Mouse (Mus musculus) central nervous system, embryonic 11.5 days (tissue): Measurements from ENCODE around the gene Olfr891. TPM values are rescaled to one million over a fixed set of nuclear protein-coding genes. Genes with fewer than 3 reads are reported as not detected.

ENCODE experiments used
- polyA plus RNA-seq: library from polyadenylated mRNA; depleted of rRNA; stranded (reverse); fragments of >200 nt; gene quantifications from 2 replicates; pipeline ENCODE4 v1.2.3, GENCODE M21; 2012; rRNA removed

The Olfr891 gene
- polyA plus RNA-seq: not detected in 2 replicates

GRCm38 (mm10) chr9:38180721-38181120 is at the start of gene Olfr891:
Olfr891 (minus strand) TSS chr9:38180821.

GRCm38 (mm10) chr9:38217755-38218154 is 37.1 kb upstream of the Olfr891 start, which contains the start of gene Olfr894:
Olfr894 (plus strand) TSS chr9:38218055.

DNA sequence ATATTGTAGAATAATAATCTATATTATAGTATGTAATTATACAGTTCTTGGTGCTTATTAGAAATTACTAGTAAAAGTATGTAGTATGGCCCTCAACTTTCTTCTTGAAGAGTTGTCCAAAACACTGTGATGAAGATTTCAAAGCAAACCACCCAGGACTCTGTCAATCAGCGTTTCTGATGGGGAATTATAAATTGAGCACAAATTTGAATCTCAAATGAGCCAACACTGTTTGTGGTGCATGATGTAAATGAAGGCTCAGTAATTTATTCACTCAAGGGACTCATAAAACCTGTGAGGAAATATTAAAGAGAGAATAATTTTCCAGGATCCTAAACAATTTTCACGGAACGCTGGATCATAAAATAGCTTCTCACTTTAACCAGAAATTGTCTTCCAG is 27.4 kb upstream of the Olfr891 start, which contains the start of gene Olfr893:
Gene Olfr893, plus strand, starts transcription at position 301 of the 400 bp plus-strand sequence.

DNA sequence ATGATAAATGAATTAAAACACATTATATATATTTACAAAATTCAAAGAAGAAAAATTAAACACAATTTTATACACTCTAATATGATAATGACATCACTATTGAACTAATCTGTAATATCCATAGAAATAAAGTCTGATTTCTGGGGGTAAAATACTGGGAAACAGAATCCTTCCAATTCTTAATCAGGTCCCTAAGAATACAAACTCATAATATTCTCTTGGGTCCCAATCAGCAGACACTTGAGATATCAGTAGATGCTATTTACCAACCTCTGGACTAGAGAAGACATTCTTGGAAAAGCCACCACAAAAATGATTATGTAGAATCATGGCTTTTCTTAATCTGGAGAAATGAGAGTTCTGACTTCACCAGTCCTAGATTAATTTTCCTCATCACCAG is 38.4 kb downstream of the Olfr891 start, which contains the start of gene Olfr890:
Gene Olfr890, plus strand, starts transcription at position 301 of the 400 bp plus-strand sequence.

Other genes starting within 250 kb of the Olfr891 start
- gene Olfr881, start 189.0 kb downstream of the Olfr891 start, polyA plus RNA-seq: not detected in 2 replicates
- gene Olfr883, start 155.0 kb downstream of the Olfr891 start, polyA plus RNA-seq: not detected in 2 replicates
- not detected in 2 replicates for gene Olfr884, start 134.3 kb downstream of the Olfr891 start, polyA plus RNA-seq
- not detected in 2 replicates for gene Olfr885, start 119.5 kb downstream of the Olfr891 start, polyA plus RNA-seq
- not detected in 2 replicates for gene Olfr887, start 96.7 kb downstream of the Olfr891 start, polyA plus RNA-seq
- not detected in 2 replicates for gene Olfr888, start 72.7 kb downstream of the Olfr891 start, polyA plus RNA-seq
- gene Olfr889, start 65.6 kb downstream of the Olfr891 start, polyA plus RNA-seq: 0.01 TPM in 1 of 2 replicates, not detected in the other
- gene Olfr890, start 38.3 kb downstream of the Olfr891 start, polyA plus RNA-seq: not detected in 2 replicates
- not detected in 2 replicates for gene Olfr893, start 27.5 kb upstream of the Olfr891 start, polyA plus RNA-seq
- gene Olfr894, start 37.2 kb upstream of the Olfr891 start, polyA plus RNA-seq: not detected in 2 replicates
- not detected in 2 replicates for gene Olfr143, start 72.0 kb upstream of the Olfr891 start, polyA plus RNA-seq
- gene Olfr895, start 87.0 kb upstream of the Olfr891 start, polyA plus RNA-seq: not detected in 2 replicates
- gene Olfr896-ps1, start 110.3 kb upstream of the Olfr891 start, polyA plus RNA-seq: not detected in 2 replicates
- not detected in 2 replicates for gene Olfr25, start 148.2 kb upstream of the Olfr891 start, polyA plus RNA-seq
- gene Olfr898, start 167.6 kb upstream of the Olfr891 start, polyA plus RNA-seq: not detected in 2 replicates
- not detected in 2 replicates for gene Olfr250, start 186.1 kb upstream of the Olfr891 start, polyA plus RNA-seq
- gene Olfr251, start 196.3 kb upstream of the Olfr891 start, polyA plus RNA-seq: not detected in 2 replicates
- gene Olfr147, start 220.9 kb upstream of the Olfr891 start, polyA plus RNA-seq: not detected in 2 replicates
- not detected in 2 replicates for gene Olfr901, start 248.6 kb upstream of the Olfr891 start, polyA plus RNA-seq